Mouse (Mus musculus) thymus, postnatal 25 days (tissue): Measurements from ENCODE around the gene Kng1.
A peak's percentile ranks its signal among the peaks of the same experiment; 100 is the strongest.
"Not testable (repeated sequence)": the region's sequence is repeated elsewhere in the genome, so short reads cannot be mapped to it uniquely, and the experiment has no call there.

Experiments used
- DNase-seq: peaks from one replicate; pipeline ENCODE4 v3.0.0; 2022

Gene Kng1

DNA sequence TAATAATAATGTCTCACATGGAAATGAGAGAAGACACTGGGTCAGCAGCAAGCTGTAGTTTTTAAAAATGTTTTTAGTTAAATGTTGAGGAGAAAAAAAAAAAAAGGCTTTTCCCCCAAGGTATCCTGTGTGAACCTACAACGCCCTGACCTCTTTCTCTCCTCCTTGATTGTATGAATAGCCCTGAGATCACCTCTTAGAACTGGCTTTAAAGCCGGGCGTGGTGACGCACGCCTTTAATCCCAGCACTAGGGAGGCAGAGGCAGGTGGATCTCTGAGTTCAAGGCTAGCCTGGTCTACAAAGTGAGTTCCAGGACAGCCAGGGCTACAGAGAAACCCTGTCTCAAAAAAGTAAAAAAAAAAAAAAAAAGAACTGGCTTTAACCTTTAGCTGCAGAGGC is 37.9 kb downstream of the Kng1 start:
- DNase-seq = not testable (repeated sequence)

DNA sequence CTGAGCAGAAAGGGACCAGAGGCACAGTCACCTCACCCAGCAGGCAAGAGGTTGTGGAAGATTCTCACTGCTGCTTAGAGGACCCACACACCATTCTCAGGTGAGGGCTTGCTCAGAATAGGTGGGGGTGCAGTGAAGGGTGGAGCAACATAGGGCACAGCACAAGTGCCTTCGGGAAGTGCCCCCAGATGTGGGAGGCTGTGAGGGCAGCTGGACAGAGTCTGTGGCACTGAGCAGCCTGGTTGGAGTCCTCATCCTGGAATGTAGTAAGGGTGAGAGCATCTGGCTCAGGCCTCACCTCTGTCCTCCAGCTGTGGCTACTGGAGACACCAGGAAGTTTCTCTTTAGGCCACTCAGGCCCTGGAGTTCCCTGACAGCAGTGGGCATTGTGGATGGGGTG is 39.2 kb downstream of the Kng1 start:
- DNase-seq = not testable (repeated sequence)

DNA sequence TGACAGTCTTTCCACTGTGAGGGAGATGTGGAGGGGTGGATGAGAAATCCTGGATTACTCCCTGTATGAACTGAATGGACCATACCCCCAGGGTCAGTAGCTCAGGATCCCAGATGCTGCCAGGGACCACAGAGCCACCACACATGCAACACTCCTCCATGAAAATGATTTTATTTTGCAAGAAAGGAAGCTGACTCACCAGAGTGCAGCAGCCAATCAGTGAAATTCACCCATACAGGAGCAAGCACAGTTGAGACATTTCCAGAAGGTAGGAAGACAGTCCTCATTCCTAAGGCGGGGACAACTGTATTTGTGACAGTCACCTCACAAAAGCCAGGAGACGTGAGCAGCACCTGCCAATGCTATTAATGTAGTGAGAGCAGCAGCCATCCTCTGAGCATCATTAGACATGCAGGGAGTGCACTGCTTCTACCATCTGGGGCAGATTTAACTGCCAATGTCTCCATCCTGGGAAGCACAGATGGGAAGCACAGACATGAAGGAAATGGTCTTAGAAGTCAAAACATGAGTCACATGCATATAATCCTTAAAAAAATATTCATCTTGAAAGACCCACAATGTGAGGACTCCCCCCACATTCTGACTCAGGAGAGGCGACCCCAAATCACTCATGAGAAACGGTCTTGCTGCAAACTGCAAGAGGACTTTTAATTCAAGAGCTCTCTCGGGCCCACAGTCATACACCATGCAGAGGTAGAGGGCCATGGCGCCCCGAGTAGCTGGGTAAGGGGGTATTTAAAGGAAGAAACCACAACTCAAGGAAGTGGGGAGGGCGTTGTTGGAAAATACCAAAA is 39.8 kb downstream of the Kng1 start:
- not testable (repeated sequence) for DNase-seq

DNA sequence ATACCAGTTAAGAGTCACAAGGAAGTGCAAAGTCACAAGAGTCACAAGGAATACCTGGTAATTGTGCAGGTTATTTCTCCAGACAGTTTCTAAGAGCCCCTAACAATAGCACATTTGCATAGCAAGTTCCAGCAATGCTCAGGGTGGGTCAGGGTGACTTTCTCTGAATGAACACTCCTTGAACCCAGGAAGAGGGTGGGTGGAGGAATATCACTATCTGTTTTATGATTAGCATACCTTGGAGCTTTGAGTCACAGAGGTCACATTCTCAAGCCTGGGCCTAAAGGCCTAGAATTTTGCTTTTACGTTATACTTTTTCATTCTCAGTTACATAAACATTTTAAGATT is 40.4 kb downstream of the Kng1 start:
- not testable (repeated sequence) for DNase-seq

DNA sequence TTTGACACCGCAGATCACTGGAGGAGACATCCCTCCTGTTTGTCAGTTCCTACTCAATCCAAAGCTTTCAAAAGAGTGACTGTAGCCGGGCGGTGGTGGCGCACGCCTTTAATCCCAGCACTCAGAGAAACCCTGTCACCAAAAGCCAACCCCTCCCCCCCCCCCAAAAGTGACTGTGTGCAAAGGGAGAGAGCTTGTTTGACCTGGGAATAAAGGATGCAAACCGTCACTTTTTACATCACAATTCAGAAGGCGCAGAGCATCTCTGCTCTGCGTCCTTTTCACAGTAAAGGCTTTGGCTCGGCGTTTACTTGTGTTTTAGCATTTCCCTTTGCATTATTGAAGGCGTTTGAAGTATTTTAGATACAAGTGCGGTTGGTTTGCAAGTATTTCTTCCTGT is 42.0 kb downstream of the Kng1 start:
- DNase-seq = no peak

DNA sequence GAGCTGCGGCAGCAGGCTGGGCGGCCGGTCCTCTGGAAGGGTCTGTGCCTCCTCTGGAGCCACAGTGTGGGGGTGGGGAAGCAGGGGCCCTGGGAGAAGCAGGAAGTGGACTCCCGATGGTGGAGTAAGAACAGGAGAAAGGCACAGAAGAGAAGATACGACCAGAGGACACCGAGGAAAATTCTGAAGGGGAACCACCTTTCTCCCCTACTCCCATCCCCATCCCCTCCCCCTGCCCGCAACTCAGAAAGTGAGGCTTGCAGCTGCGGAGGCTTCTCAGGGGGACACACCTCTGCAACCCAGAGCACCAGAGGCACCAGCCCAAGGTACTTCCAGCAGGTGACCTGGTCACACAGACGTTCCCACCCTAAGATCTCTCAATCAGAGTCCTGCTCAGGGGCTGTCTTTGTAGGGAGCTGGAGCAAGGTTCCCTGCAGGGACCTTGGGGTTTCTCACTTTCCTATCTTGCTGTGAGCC is 42.5 kb downstream of the Kng1 start:
- peak; percentile 31 for DNase-seq

DNA sequence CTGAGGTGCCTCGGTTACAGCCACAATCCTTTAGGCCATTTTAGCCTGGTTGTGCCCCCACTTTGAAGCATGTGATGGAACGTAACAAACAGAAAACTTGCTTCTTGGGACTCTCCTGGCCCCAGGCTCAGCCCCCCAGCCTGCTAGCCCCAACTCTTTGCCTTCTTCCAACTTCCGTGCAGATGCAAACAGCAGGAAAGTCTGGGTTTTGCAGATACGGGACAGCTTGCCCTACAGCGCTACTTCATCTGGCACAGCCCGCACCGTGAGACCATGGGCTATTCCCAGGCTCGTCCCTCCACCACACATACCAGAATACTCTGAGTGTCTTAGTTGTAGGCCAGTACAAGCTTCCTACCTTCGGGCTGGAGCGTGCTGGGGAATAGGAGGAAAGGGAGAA is 42.9 kb downstream of the Kng1 start:
- no peak for DNase-seq

DNA sequence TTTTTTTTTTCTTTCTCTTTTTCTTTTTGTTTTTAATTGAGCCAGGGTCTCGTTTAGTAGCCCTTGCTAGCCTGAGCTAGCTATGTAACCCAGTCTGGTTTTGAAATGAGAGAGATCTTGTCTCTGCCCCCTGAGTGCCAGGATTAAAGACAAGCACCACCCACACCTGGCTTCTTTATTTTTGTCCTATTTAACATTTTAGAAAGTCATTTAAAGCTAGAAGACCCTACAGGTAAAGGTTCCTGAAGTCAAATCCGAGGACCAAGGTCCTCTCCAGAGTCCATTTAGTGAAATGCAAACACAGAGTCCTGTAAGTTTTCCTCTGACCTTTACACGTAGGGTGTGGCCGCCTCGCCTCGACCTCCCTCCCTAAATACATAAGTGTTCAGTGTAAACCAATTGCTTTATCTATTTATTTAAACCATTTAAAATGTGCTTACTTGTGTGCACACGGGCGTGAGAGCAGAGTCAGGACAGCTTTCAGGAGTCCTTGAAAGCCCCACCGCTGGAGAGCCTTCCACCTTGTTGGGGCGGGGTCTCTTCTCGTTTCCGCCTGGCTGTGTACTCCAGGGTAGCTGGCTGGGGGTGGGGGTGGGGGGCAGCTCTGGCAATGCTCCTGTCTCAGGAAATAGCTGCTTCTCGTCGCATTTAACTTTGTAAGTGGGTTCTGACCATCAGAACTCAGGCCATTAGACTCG is 44.8 kb downstream of the Kng1 start:
- DNase-seq = peak; percentile 66

DNA sequence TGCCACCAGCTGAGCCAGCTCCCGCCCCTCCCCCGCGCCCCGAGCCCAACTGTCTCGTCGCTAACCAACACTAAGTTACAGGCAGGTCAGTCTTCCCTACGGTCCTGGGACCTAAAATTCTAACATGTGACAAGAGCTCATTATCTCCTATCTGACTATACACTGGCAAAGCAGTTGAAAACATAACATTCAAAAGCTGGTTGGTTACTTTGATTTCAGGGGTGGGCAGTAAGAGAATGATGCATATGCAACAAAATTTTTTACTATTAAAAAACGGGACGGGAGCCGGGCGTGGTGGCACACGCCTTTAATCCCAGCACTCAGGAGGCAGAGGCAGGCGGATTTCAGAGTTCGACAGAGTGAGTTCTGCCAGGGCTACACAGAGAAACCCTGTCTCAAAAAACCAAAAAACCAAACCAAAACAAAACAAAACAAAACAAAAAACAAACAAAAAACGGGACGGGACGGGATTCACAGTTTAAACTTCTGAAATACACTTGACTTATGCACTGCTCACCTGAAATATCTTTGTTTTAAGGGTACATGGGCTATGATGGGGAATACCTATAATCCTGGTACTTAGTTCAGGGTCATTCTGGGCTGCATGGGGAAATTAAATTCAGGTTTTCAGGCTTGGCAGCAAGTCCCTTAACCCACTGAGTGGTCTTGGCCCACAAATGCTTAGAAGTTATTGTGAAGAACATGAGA is 45.5 kb downstream of the Kng1 start:
- DNase-seq = no peak

DNA sequence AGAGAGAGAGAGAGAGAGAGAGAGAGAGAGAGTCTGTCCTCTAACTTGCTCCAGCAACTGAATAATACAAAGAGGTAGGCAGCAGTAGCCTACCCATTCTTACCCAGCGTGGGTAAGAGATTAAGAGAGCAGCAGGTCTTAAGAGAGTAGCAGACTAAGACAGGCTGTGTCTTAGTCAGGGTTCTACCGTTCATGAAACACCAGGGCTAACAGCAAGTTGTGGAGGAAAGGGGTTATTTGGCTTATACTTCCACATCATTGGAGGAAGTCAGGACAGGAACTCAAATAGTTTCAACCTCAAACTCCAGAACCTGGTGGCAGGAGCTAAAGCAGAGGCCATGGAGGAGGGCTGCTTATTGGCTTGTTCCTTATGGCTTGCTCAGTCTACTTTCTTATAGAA is 46.2 kb downstream of the Kng1 start:
- DNase-seq = no peak

DNA sequence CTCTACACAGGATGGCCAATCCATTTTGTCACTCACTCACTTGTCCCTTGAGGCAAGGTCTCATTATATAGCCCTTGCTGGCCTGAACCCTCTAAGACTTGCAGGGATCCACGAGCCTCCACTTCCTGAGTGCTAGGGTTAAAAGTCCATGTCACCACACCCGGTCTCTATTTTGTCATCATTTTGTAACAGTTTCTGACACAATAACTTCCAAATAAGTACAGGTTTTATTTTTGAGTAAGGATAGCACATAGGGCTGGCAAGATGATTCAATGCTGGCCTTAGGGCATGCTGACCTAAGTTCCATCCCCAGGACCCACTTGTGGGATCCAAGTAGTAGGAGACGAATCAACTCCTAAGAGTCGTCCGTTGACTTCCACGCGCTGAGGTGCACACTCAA is 48.5 kb downstream of the Kng1 start:
- DNase-seq = no peak

DNA sequence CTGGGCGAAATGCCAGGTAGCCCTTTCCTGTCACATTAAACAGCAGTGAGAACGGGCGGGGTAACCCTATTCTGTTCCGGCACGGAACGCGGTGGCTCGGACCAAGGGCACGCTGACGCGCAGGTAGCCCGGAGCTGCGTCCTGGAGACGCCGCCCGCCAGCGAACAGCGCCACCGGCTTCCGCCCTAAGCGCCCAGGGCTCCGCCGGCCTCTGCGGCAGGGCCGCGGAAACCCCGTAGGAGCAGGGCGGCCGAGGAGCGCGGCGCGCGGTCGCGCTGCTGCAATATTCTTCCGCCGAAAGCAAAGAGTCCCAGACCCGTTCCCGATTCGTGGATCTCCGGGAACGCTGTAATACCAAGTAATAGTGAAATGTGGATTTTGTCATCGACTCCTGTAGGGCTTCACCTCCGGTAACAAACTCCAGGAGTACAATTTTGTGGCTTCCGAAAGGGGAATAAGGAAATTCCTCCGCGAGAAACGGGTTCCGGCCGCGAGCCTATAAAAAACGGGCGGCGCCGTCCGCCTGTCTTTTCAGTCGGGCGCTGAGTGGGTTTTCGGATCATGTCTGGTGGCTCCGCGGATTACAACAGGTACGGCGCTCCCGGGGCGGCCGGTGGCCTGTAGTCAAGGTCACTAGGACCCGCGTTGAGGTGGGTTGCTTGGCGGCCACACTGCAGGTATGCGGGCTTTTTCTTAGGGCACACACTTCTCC is 49.7 kb downstream of the Kng1 start, which contains the start of gene Eif4a2:
Gene Eif4a2, plus strand, starts transcription at position 214 of the 712 bp plus-strand sequence.
- peak; percentile 94 for DNase-seq

DNA sequence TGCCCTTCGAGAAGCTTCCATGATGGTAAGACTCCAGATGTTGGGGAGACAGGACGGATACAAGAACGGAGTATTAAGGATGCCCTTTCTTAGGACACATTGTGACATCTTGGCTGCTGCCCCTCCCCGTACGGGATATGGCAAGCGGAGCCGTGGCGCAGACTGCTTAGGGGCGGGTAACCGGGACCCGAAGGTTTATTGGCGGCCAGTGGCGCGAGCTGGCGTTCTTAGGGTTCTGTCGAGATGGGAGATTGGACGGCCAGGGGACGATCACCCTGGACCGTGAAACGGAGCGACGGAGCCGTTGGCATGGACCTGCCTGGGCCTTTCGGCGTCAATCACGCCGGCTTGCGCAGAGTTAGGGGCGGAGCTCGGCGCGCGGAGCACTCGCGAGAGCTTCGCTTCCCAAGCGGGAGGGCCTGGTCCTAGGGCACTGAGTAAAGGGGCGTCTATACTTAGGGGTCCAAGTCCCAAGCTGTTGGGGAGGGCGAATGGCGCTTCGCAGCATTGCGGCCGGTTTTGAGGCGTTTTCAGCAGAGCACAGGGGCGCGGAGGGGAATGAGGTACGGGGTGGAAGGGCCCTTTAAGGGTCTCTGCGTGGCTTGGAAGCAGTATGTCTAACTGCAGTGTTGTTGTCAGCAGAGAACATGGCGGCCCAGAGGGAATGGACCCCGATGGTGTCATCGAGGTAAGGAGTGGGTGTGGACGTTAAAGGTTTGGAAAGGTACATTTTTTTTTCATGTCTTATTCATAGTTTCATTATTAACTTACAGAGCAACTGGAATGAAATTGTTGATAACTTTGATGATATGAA is 50.5 kb downstream of the Kng1 start:
- DNase-seq = peak; percentile 87

DNA sequence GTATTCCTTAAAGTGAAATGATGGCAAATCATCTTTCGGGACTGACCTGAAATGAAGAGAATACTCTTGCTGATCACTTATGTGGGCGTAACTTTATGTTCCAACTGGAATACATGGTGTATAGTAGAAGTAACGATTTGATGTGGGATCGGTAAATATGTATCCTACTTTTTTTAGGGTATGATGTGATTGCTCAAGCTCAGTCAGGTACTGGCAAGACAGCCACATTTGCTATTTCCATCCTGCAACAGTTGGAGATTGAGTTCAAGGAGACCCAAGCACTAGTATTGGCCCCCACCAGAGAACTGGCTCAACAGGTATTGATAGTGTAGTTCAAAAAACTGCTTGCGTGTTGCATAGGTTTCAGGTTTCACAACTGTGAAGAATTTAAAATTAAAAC is 51.3 kb downstream of the Kng1 start:
- DNase-seq = no peak

DNA sequence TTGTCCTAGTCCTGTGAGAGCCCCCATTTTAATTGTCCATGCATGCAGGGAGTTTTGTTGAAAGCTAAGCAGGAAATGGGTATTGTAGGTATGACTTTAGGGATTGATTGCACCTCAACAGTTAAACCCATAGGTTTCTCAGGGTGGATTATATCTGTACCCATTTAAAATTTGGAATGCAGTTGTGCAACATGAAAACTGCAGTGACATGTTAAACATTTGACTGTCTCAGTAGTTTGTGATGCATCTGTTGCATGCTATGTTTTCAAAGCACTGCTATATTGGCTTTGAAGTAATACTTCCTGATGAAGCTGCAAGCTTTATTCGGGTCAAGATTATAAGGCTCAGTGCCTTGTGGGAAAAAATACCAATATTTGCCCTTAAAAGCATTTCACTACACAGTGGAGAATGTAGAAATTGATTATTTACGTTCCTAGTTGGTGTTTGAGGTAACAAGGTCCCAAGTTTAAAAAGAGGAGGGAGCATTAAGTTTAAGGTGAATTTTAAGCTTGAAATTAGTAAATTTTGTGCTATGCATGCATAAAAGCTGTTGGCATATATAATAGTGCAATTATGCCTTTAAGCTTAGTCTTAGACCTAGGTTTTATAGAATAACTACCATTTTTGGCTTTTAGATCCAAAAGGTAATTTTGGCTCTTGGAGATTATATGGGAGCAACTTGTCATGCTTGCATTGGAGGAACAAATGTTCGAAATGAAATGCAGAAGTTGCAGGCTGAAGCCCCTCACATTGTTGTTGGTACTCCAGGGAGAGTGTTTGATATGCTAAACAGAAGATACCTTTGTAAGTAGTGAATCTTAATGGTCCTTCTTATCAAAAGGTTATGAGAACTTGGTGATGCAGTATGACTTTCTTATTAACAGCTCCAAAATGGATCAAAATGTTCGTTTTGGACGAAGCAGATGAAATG is 52.0 kb downstream of the Kng1 start:
- no peak for DNase-seq

DNA sequence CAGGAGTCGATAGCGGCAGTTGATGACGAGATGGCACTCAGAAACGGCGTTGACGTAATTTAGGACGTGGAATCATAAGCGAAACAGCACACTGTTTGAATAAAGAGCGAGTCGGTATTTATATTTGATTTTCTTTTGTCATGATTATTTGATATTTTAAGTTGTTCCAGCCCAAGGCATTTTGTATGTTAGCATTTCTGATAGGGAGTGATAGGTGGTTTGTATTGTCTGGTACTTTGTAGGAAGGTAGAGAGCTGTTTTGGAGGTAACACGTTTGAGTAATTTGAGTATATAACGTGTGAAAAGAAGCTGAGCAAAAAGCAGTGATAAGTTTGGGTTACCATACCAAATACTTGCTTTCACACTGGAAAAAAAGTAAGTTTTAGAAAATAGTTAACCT is 54.7 kb downstream of the Kng1 start:
- DNase-seq = no peak

DNA sequence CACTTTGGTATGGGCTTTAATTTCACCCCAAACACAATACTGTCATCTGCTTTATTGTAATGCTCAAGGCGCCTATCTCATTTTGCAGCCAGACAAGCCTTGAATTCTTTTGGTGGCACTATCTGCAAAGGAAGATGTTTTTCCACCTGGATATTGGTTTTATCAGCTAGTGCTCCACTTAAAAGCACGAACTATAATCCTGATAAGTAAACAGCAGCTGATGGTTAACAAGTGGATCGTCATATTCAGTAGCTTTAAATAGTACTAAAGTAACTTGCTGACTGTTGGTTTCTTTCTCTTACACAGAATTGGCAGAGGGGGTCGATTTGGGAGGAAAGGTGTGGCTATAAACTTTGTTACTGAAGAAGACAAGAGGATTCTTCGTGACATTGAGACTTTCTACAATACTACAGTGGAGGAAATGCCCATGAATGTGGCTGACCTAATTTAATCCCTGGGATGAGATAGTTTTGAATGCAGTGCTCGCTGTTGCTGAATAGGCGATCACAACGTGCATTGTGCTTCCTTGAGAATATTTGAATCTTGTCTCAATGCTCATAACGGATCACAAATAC is 55.3 kb downstream of the Kng1 start:
- no peak for DNase-seq

DNA sequence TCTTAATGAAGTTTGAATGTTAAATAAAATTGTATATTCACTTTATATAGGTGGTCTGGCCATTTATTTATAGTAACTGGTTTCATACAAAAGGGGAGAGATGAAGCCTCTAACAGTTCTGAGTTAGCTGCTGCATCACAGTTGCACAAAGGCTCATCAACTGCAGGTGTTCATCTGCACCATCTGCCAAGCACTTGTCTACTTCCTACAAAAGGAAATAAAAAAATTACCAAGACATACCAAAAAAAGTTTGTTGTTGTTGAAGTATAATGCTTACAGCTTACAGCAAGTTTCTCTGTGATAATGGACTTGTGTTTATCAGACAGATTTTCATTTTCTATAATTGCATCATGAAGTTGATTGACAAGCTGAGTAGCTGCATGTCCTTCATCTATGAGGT is 56.2 kb downstream of the Kng1 start:
- DNase-seq = no peak

DNA sequence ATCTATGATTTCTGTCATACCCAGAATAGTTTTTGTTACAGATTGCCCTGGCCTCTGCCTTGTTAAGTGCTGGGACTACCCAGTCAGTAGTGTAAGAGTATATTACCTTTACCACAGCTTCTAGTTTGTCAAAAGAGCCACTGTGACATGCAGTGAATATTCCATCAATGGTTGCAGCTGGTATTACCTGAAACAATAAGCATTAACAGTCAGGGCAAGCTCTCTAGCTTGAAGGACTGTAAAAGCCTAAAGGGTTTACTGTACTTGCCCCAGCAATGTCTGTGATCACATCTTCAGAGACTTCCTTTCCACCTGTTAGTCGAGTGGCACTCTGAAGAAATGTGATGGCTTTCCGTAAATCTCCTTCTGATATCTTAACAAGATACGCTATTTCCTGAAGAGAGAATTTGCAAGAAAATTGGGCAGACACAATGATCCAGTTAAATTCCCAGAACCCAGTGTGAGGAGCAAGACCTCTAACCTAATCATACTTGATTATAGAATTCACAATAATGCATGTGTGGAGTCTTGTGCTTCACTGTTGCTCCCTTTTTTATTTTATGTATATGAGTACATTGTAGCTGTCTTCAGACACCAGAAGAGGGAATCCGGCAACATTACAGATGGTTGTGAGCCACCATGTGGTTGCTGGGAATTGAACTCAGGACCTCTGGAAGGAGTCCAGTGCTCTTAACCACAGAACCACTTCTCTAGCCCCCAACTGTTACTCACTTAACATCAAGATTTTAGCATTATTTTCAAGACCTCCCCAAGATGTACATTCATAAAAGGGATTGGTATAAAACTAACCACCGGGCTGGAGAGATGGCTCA is 56.9 kb downstream of the Kng1 start:
- DNase-seq = peak; percentile 20

DNA sequence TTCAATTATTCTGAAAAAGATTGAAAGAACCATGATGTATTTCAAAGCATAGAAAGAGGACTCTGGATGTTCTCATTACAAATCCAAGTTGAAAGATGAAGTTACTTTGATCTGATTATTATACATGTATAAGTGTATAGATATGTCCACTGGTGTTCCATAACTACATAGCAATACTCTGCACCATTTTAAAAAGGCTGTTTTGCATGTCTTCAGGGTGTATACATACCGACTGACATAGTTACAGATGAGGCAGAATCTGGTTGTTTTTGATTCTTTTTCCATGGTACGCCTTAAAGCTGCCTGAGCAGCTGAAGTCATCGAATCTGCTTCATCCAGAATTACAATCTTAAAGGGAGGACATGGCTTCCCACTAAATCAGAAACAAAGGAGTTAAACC is 57.8 kb downstream of the Kng1 start:
- DNase-seq = no peak
